Mouse (Mus musculus) frontal cortex, postnatal 36 days (tissue): ENCODE measurements around the gene Bod1.

ENCODE experiments used
- DNase-seq, 2 experiments: peaks; one replicate each; pipeline ENCODE4 v3.0.0; 2022; ENCODE audit warnings: low spot score in 2 of 2

Bod1 gene

DNA sequence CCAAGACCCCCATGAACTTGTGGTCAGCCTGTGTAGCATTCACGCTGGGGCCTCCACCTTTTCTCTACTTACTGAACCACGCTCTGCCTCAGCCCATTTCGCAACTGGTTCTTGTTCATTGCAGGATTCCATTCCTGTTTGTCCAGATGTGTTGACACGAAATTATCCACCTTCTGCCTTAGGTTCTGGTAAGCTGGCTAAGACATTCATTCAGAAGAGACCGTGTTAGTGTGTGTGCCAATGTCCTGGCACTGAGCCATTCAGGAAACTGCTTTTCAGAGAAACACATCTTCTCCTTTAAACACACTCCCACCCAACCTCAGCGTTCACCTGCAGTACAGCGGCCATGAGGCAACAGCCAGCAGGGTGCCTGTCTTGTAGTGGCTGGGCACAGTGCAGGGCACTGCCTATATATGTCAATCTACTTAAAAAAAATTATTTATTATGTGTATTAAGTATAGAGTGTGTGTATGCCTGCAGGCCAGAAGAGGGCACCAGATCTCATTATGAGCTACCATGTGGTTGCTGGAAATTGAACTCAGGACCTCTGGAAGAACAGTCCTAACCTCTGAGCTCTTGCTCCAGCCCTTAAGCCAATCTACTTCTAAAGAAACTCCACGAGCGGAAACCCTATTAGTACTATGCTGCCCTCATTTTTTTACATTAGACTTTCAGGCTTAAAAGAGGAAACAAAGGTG lies 2.4 kb downstream of the Bod1 start:
- no peak for DNase-seq

DNA sequence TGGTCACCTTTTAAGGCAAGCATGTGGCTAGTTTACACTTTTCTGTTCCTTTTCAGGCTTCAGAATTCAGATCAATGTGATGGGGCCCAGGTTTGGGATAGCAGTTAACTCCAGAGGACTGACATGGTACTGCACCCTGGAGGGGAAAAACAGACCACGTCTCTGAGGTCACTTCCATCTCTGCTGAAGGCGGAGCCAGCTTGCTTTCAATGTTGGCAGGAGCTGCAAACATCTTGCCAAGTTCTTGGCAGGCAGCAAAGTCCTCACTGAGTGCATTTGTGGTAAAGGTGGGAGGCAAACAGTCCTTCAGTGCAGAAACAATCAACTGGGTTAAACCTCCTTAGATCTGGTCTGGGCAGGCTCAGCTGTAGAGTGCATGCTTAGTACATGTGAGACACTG lies 7.5 kb downstream of the Bod1 start:
- no peak for DNase-seq

DNA sequence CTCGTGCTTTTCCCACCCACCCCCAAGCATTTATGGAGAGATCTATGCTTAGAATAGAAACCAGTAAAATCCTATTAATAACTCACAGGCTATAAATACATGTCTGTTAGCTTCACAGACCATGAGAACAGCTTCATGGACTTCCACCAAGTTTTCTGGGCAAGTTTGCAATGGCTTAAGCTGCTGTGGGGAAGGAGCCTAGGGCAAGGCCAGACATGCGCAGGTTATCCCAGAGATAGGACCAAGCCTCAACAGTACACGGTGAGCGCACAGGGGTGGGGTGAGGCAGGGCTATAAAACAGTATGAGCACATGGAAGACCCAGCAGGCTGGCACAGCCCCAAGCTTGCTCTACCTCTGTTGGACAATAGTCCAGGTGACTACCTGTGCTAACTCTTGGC lies 8.2 kb downstream of the Bod1 start:
- DNase-seq = no peak

DNA sequence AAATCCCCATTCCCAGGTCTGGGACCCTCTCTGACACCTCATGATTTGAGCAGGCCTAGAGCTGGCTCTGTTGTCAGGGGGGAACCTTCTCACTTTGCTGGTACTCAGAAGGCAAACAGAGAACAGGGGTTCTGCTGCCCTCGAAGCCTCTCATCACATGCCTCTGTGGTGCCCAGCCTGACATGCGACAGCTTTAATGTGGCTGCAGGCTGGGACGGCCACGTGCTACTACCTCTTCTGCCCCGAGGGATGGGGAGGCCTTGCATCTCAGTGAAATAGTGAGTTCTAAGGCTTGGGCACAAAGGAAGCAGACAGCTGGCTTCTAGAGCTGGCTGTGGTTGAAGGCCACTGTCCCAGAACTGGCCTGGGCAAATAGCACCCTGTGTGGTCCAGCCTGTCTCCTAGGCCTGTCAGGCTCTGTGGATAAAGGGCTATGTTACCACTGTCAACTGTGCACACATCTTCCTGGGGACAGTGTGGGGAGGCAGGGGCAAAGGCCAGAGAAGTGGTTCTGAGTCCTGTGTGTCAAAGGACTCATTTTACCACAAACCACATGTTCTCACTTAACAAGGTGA lies 8.7 kb downstream of the Bod1 start:
- DNase-seq = no peak

DNA sequence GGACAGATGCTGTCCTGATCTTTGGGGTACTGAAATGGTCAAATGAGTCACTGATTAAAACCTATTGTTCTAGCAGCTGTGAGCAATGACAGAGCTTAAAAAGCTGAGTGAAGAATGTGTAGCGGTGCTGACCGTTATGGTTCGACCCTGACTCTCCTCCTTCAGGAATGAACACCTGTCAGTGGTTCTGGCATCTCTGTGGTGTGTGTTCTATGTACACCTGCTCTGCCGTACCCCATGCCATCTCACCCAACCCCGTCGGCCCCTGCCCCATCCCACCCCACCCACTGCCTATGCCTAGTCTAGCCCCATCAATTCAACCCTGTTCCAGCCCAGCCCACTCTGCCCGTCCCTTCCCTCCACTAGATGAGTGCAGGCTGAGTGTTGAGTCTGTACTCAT lies 9.5 kb downstream of the Bod1 start:
- DNase-seq = no peak

DNA sequence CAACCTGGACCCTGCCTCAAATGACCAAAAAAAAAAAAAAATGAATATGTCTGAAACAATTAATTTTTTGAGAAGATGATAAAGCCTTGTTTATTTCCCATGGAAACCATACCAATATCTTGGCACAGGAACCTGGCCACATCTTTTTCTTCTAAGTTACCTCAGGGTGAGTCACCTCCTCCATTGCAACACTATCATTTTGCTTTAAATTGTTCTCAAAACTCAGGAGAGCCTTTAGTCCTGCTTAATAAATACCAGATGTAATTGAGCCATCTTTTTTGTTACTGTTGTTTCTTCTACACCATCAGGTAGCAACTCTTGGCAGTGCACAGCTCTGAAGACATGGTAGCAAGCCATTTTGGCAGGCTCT lies 13.9 kb downstream of the Bod1 start:
- DNase-seq = no peak

DNA sequence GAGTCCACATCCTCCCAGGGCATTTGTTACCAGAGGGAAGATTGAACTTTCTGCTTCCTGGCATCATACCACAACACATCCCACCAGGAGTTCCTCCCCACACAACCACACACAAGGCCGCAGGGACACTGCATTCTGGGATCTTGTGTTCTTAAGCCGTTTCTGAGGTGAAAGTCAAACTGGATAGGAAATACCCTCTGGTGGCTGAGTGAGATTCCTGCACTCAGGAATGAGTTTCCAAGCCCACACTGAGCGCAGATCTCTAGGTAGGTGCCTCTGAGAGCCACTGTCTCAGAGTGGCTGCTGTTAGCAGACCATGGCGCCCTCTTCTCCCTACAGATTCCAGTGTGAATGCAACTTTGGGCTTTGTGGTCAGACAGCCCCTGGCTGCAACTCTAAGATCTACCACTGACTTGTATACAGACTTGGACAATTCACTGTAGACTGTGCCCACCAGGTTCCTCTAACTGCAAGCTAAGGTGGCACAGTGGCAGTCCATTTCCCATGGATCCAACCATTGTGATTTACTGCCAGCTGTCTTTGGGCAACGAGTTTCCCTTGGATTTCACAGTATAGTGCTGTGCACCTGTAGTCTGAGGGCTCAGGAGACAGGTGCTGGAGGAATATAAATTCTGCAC lies 14.4 kb downstream of the Bod1 start:
- no peak for DNase-seq

DNA sequence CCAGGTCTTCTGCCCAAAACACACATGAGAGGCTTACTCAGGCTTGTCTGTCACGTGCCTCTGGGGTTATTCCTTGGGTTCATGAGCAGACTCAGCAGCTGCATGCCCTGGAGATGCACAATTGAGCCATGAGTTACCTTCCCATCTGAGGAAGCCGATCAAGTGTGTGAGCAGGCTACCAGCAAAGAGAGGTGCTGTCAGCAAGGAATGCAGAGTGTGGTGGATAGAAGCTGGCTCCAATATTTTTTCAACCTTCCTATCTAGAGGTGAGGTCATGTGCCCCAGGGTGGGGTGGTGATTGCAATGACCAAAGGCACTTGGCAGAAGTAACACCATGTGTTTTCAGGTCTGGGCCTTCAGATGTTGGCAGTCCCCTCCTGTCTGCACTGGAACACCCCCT lies 22.2 kb downstream of the Bod1 start:
- no peak for DNase-seq

DNA sequence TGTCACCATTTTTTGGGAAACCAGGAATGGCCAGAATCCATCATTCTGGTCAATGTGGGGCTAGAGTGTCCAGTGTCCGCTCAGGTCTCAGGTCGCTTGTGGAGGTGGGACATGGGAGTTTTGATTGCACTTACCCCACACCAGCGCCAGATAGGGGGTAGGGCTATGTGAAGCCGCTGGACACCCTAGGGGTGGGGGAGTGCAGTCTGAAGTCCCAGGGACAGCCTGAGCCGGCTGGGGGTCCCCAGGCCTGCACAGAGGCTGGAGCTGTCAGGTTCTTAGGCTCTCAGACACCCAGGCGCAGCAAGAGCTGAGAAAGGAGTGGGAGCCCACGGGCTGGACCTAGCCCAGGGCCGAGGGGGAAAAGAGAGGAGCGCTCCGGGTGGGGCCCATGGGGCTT lies 24.4 kb downstream of the Bod1 start:
- DNase-seq = no peak

DNA sequence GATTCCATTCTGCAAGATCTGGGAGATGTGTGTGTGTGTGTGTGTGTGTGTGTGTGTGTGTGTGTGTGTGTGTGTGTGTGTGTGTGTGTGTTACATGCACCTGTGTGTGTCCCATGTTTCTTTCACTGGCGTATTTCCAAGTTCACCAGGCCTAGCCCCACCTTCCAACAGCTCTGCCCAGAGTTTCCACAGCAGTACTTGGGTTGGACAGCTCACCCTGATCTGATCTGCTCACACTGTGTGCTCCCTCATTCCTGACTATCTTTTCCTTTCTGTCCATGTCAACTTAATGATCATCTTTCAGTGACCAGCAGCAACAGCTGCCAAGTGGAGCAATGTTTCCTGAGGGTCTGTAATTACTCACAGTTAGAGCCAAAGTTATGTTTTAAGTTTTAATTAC lies 25.1 kb downstream of the Bod1 start:
- DNase-seq = no peak

DNA sequence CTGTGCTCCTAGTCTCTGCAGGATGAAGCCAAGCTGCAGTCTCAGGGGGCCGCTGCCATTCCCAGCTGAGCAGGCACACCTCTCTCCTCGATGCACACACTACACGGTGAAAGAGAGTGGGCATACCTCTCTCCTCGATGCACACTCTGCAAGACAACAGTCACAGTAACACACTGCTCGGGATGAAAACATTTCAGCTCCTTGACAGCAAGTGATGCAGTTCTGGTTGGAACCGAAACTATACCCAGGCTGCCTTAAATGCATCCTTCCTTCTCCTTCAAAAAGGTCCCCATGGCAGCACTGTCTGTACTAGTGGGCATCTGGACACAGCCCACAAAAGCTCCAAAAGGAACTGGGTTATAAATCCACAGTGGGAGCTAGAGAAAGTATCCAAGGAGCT lies 28.6 kb downstream of the Bod1 start:
- no peak for DNase-seq

DNA sequence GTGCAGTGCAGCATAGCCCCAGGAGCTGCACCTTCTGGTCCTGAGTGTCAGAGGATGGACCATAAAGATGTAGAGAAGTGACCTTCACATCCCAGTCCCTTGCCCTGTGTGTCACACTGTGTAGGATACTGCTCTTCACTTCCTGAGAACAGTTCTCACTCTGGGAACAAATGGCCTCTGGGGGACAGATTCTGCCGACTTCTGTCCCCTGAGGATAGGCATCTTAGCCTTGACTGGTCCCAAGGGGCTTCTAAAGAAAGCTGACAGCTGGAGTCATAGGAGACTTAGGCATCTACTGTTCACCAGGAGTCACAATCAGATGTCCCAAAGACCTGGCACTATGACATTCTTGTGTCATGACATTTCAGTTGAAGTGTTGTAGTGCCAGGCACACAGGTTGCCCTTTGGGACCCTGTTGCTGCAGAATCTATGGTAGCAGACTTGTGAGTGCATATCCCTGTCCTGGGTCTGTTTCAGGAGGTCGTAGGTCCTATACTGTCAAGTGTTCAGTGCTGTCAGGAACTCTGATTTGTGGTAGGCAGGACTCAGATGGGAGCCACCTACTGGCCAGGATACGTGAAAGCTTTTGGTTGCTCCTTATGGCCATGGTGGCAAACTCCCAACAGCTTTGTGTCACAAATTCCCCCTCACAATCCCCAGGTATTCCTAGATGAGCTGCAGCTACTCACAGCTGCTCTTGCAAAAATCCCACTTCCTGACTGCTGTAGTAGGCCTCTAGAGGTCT lies 30.4 kb downstream of the Bod1 start:
- DNase-seq = no peak

DNA sequence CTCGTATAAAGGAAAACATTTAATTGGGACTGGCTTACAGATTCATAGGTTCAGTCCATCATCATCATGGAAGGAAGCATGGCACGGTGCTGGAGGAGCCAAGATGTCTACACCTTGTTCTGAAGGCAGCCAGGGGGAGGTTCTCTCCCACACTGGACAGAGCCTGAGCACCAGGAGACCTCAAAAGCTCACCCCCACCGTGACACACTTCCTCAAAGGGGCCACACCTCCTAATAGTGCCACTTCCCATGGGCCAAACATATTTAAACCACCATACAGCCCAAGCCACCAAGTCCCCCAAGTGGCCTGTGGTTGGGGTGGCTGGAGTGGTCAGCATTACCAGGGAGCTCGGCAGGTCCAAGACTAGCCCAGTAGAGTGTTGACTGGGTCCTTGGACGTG lies 31.5 kb downstream of the Bod1 start:
- DNase-seq = no peak

DNA sequence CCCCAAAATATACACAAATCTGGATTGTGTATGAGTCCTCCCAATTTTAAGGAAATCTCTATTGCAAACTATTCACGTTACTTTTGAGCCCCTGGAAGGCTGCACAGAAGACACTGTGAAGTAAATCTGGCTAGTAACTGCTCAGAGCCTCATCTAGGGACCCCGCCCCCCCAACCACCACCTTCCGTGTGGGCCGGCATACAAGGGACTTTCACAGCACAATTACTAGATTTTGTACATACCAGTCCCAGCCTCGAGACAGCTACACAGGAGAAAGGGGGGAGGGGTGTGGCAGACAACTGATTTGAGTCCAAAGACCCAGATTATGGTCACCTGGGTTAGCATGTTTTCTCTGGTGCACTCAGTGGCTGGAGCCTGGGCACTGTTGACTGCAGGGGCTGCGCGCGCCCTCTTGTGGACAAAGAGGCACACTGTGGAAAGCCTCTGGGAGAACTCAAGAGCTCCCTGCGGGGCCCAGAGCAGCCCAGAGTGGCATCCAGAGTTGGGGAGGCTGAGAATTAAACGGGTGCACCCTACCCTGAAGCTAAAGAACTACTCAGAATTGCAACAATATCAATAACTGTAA lies 33.8 kb downstream of the Bod1 start:
- DNase-seq = peak; percentile 63 to 79

DNA sequence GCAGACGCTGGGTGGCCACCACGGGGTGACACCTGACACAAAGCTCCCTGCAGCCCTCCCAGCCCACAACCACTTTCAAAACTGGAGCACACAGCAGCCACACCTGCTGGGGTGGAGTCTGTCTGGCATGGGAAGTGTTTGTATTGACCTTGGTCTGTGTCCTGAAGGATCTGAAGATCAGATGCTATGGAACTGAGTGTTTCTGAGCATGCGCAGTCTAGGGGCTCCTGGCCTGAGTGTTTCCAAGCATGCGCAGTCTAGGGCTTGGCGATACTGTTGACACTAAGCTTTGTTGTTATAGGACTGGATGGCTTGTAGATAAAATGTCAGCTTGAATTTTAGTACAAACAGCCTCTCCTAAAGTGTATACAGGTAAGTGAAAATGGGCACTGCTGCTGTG lies 43.0 kb downstream of the Bod1 start:
- DNase-seq = no peak

DNA sequence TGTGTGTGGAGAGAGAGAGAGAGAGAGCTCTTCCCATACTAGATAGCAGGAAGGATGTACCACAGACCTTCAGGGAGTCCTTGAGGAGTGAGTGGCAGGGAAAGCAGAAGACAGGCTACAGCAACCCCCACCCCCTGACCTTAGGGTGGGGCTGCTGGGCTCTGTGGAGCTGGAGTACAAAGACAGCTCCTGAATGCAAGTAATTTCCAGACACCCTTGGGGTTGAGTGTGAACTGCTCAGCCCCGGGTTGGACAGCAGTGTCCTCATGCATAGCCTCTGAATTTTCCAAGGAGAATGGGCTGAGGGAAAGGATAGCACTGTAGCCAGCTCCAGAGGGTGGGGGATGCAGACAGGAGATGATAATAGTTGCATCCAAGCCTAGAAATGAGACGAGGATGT lies 50.9 kb downstream of the Bod1 start:
- DNase-seq = no peak

DNA sequence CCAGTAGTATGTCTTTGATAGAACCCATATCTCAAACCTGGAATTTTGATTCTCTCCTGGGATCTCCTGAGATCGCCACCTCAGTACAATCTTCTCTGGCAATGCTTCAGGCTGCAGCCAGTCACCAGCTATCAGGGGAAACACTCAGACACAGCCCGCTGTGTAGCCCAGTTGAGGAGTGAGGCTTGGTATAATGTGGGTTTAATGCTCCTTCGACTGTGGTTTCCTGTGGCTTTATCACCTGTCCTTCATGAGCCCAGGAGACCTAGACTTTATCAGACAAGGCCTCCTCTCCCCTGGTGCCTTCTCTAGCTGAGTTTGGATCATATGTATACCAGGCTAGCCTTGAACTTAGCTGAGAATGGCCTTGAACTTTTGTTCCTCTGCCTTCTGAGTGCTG lies 53.9 kb downstream of the Bod1 start:
- no peak for DNase-seq

DNA sequence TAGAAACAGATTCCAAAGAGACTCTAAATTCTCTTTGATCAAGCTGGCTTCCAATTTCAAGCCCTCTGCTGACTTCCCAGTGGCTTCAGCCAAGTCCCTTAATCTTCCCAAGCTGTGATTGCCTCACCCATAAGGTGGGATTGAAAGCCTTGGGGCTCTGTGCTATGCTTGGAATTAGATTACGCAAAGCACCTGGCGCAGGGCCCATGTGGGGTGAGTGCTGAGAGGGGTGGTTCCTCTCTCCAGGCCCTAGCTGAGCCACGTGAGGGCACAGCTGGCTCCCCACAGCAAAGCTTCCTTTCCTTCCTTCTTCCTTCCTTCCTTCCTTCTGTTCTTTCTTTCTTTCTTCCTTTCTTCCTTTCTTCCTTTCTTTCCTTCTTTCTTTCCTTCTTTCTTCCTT lies 54.4 kb downstream of the Bod1 start:
- no peak for DNase-seq

DNA sequence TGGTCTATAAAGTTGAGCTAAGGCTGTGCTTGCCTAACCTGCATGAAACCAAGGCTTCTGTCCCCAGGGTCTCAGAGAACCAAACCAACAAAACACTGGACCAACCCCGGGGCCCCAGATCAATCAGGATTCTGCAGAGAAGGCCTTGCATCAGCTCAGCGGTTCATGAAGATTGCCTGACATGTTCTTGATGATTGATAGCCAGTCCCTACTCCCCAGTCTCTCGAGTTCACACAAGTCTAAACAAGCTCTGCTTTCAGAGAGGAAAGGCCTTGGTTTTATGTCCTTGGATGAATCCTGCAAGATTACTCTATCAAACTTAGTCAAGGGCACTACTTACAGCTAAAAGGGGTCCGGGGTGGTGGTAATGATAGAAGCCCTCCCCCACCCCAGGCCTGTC lies 55.0 kb downstream of the Bod1 start:
- DNase-seq = no peak
